Mouse (Mus musculus) small intestine, adult 2 months (tissue): Measurements from ENCODE around the gene Vrtn.

Source experiments
- CTCF ChIP-seq: fragments of 200-500 bp; IDR thresholded peaks from 2 replicates; pipeline ENCODE4 v1.5.1; 2012; ENCODE audit warnings: low read depth, mild to moderate bottlenecking, control low read depth, inconsistent platforms, low read length, moderate library complexity, mixed read lengths; ENCODE audit not compliant: insufficient replicate concordance, insufficient read length; ENCODE audit errors: extremely low read depth
- POLR2A ChIP-seq: fragments of 200-500 bp; IDR thresholded peaks from 2 replicates; pipeline ENCODE4 v1.6.1; 2012; ENCODE audit warnings: low read depth, mild to moderate bottlenecking, control low read depth, inconsistent platforms, low read length, moderate library complexity

- TF ChIP-seq CTCF, result no peak
- peak; percentile 23; the same call in 1 of the 2 replicates for TF ChIP-seq POLR2A
Observed at GRCm38 (mm10) chr12:84614001-84614400, 26.8 kb upstream of the Vrtn start.
